Mouse (Mus musculus): ENCODE data around the gene Gm4707. TPM values are rescaled to one million over a fixed set of nuclear protein-coding genes. Genes with fewer than 3 reads are reported as not detected.
"Not testable (repeated sequence)": the region's sequence is repeated elsewhere in the genome, so short reads cannot be mapped to it uniquely, and the experiment has no call there.

The Gm4707 gene
- polyA plus RNA-seq, 1 experiment from 2014 or later: 1.5 TPM

- H3K36me3 ChIP-seq (ENCODE audit: control insufficient read depth, insufficient read depth, low read length): peaks cover 7% of the 10 kb centered on the region; the same call in 1 of the 2 replicates
- no peak overlapping the region for H3K9ac ChIP-seq (ENCODE audit: low read length)
- ATAC-seq (ENCODE audit: low FRiP score): no peak
- no peak overlapping the region for H3K4me2 ChIP-seq
- H3K4me1 ChIP-seq (ENCODE audit: control insufficient read depth, insufficient read depth, low read length): no peaks in the 10 kb centered on the region
- no peak overlapping the region for H3K4me3 ChIP-seq (ENCODE audit: low read depth, low read length)
- no peak overlapping the region for H3K27ac ChIP-seq (ENCODE audit: low read depth, low read length)
- no peak for DNase-seq (ENCODE audit: low spot score, missing footprints)
- H3K9me3 ChIP-seq (ENCODE audit: control insufficient read depth, low read length): no peaks in the 10 kb centered on the region
- 90% methylated on average over 3 of the region's 3 CpGs for WGBS
- no peaks in the 10 kb centered on the region for H3K27me3 ChIP-seq (ENCODE audit: control insufficient read depth, insufficient read depth, low read length)
Measured at GRCm38 (mm10) chr17:71460312-71460711, 594 bp upstream of the Gm4707 start.

- ATAC-seq (ENCODE audit: low FRiP score); H3K9me3 ChIP-seq (ENCODE audit: control insufficient read depth, low read length); DNase-seq (ENCODE audit: low spot score, missing footprints); H3K9ac ChIP-seq (ENCODE audit: low read length); H3K4me3 ChIP-seq (ENCODE audit: low read depth, low read length); H3K4me2 ChIP-seq; H3K4me1 ChIP-seq (ENCODE audit: control insufficient read depth, insufficient read depth, low read length); H3K27ac ChIP-seq (ENCODE audit: low read depth, low read length); H3K36me3 ChIP-seq (ENCODE audit: control insufficient read depth, insufficient read depth, low read length); H3K27me3 ChIP-seq (ENCODE audit: control insufficient read depth, insufficient read depth, low read length): not testable (repeated sequence)
- 91% methylated on average over 6 of the region's 6 CpGs for WGBS
Measured at GRCm38 (mm10) chr17:71457361-71457760, 2.4 kb downstream of the Gm4707 start.

GRCm38 (mm10) chr17:71445191-71445590, 14.5 kb downstream of the Gm4707 start:
- Histone ChIP-seq H3K27me3 (ENCODE audit: control insufficient read depth, insufficient read depth, low read length) (no peaks in the 10 kb centered on the region), H3K9me3 (ENCODE audit: control insufficient read depth, low read length) (no peaks in the 10 kb centered on the region), H3K4me1 (ENCODE audit: control insufficient read depth, insufficient read depth, low read length) (no peaks in the 10 kb centered on the region), H3K36me3 (ENCODE audit: control insufficient read depth, insufficient read depth, low read length) (peaks cover 9% of the 10 kb centered on the region; the same call in 1 of the 2 replicates), H3K4me3 (ENCODE audit: low read depth, low read length) (no peak overlapping the region), H3K27ac (ENCODE audit: low read depth, low read length) (no peak overlapping the region), H3K4me2 (no peak overlapping the region), H3K9ac (ENCODE audit: low read length) (no peak overlapping the region)
- ATAC-seq (ENCODE audit: low FRiP score) (no peak), DNase-seq (ENCODE audit: low spot score, missing footprints) (no peak)
- 93% methylated on average over 6 of the region's 6 CpGs for WGBS

- H3K4me2 ChIP-seq: no peak overlapping the region
- H3K36me3 ChIP-seq (ENCODE audit: control insufficient read depth, insufficient read depth, low read length): peaks cover 9% of the 10 kb centered on the region; the same call in 1 of the 2 replicates
- no peak overlapping the region for H3K27ac ChIP-seq (ENCODE audit: low read depth, low read length)
- H3K9me3 ChIP-seq (ENCODE audit: control insufficient read depth, low read length): no peaks in the 10 kb centered on the region
- H3K9ac ChIP-seq (ENCODE audit: low read length): no peak overlapping the region
- no peaks in the 10 kb centered on the region for H3K4me1 ChIP-seq (ENCODE audit: control insufficient read depth, insufficient read depth, low read length)
- DNase-seq (ENCODE audit: low spot score, missing footprints) (no peak), ATAC-seq (ENCODE audit: low FRiP score) (no peak)
- 89% methylated on average over 2 of the region's 2 CpGs for WGBS
- no peak overlapping the region for H3K4me3 ChIP-seq (ENCODE audit: low read depth, low read length)
- no peaks in the 10 kb centered on the region for H3K27me3 ChIP-seq (ENCODE audit: control insufficient read depth, insufficient read depth, low read length)
Measured at GRCm38 (mm10) chr17:71444718-71445117, 15.0 kb downstream of the Gm4707 start.

GRCm38 (mm10) chr17:71444126-71444525, 15.6 kb downstream of the Gm4707 start:
- DNase-seq (ENCODE audit: low spot score, missing footprints): no peak
- WGBS: 93% methylated on average over 3 of the region's 3 CpGs
- no peaks in the 10 kb centered on the region for H3K4me1 ChIP-seq (ENCODE audit: control insufficient read depth, insufficient read depth, low read length)
- peaks cover 9% of the 10 kb centered on the region; the same call in 1 of the 2 replicates for H3K36me3 ChIP-seq (ENCODE audit: control insufficient read depth, insufficient read depth, low read length)
- no peak overlapping the region for H3K4me2 ChIP-seq
- no peaks in the 10 kb centered on the region for H3K27me3 ChIP-seq (ENCODE audit: control insufficient read depth, insufficient read depth, low read length)
- H3K9me3 ChIP-seq (ENCODE audit: control insufficient read depth, low read length): no peaks in the 10 kb centered on the region
- no peak overlapping the region for H3K4me3 ChIP-seq (ENCODE audit: low read depth, low read length)
- H3K27ac ChIP-seq (ENCODE audit: low read depth, low read length): no peak overlapping the region
- no peak overlapping the region for H3K9ac ChIP-seq (ENCODE audit: low read length)
- no peak for ATAC-seq (ENCODE audit: low FRiP score)

- WGBS: 91% methylated on average over 6 of the region's 6 CpGs
Measured at GRCm38 (mm10) chr17:71443273-71443672, 16.4 kb downstream of the Gm4707 start.

GRCm38 (mm10) chr17:71422502-71422901, 37.2 kb downstream of the Gm4707 start:
- H3K4me3 ChIP-seq (ENCODE audit: low read depth, low read length); H3K27ac ChIP-seq (ENCODE audit: low read depth, low read length); H3K9me3 ChIP-seq (ENCODE audit: control insufficient read depth, low read length); H3K9ac ChIP-seq (ENCODE audit: low read length); ATAC-seq (ENCODE audit: low FRiP score); H3K4me2 ChIP-seq; H3K27me3 ChIP-seq (ENCODE audit: control insufficient read depth, insufficient read depth, low read length); DNase-seq (ENCODE audit: low spot score, missing footprints); H3K4me1 ChIP-seq (ENCODE audit: control insufficient read depth, insufficient read depth, low read length): not testable (repeated sequence)
- WGBS: 93% methylated on average over 2 of the region's 2 CpGs
- H3K36me3 ChIP-seq (ENCODE audit: control insufficient read depth, insufficient read depth, low read length): peaks cover 30% of the 10 kb centered on the region

More at GRCm38 (mm10) chr17:71443273-71443672, 16.4 kb downstream of the Gm4707 start:
- Histone ChIP-seq H3K36me3 (ENCODE audit: control insufficient read depth, insufficient read depth, low read length) (peaks cover 9% of the 10 kb centered on the region; the same call in 1 of the 2 replicates), H3K9ac (ENCODE audit: low read length) (no peak overlapping the region), H3K27me3 (ENCODE audit: control insufficient read depth, insufficient read depth, low read length) (no peaks in the 10 kb centered on the region), H3K4me3 (ENCODE audit: low read depth, low read length) (no peak overlapping the region), H3K4me2 (no peak overlapping the region), H3K4me1 (ENCODE audit: control insufficient read depth, insufficient read depth, low read length) (no peaks in the 10 kb centered on the region), H3K27ac (ENCODE audit: low read depth, low read length) (no peak overlapping the region), H3K9me3 (ENCODE audit: control insufficient read depth, low read length) (no peaks in the 10 kb centered on the region)
- no peak for DNase-seq (ENCODE audit: low spot score, missing footprints)
- ATAC-seq (ENCODE audit: low FRiP score): no peak

- WGBS: 88% methylated on average over 5 of the region's 5 CpGs
- H3K4me2 ChIP-seq; H3K27ac ChIP-seq (ENCODE audit: low read depth, low read length); H3K4me3 ChIP-seq (ENCODE audit: low read depth, low read length); H3K9ac ChIP-seq (ENCODE audit: low read length); H3K4me1 ChIP-seq (ENCODE audit: control insufficient read depth, insufficient read depth, low read length); H3K9me3 ChIP-seq (ENCODE audit: control insufficient read depth, low read length); H3K27me3 ChIP-seq (ENCODE audit: control insufficient read depth, insufficient read depth, low read length); ATAC-seq (ENCODE audit: low FRiP score): not testable (repeated sequence)
- peaks cover 28% of the 10 kb centered on the region for H3K36me3 ChIP-seq (ENCODE audit: control insufficient read depth, insufficient read depth, low read length)
- peak; percentile 33 for DNase-seq (ENCODE audit: low spot score, missing footprints)
Measured at GRCm38 (mm10) chr17:71419448-71419847, 40.3 kb downstream of the Gm4707 start.

GRCm38 (mm10) chr17:71417008-71417407, 42.7 kb downstream of the Gm4707 start:
- no peak overlapping the region for H3K27ac ChIP-seq (ENCODE audit: low read depth, low read length)
- H3K4me2 ChIP-seq: no peak overlapping the region
- DNase-seq (ENCODE audit: low spot score, missing footprints) (no peak), ATAC-seq (ENCODE audit: low FRiP score) (no peak)
- no peak overlapping the region for H3K4me3 ChIP-seq (ENCODE audit: low read depth, low read length)
- H3K4me1 ChIP-seq (ENCODE audit: control insufficient read depth, insufficient read depth, low read length): no peaks in the 10 kb centered on the region
- H3K36me3 ChIP-seq (ENCODE audit: control insufficient read depth, insufficient read depth, low read length): peaks cover 12% of the 10 kb centered on the region
- H3K9me3 ChIP-seq (ENCODE audit: control insufficient read depth, low read length): peaks cover under 1% of the 10 kb centered on the region; the same call in 1 of the 2 replicates
- no peak overlapping the region for H3K9ac ChIP-seq (ENCODE audit: low read length)
- H3K27me3 ChIP-seq (ENCODE audit: control insufficient read depth, insufficient read depth, low read length): no peaks in the 10 kb centered on the region
- WGBS: 94% methylated on average over 1 of the region's 1 CpGs

All from midbrain, embryonic 11.5 days (tissue).